Mouse (Mus musculus): ENCODE measurements around the gene Csnk1d. TPM values are rescaled to one million over a fixed set of nuclear protein-coding genes. Genes with fewer than 3 reads are reported as not detected.

Csnk1d gene
- 81.6 and 84.6 TPM in 2 replicates for polyA plus RNA-seq (2014; fragmentation: Nextera tagmentation; extraction: Ambion mirVana)

GRCm38 (mm10) chr11:120990951-120991526, at the start of gene Csnk1d:
Gene Csnk1d (minus strand): TSS chr11:120991330.
- H3K27ac ChIP-seq (ENCODE audit: low read depth, low read length), result peak within 1 kb of the TSS; percentile 97
- ATAC-seq (ENCODE audit: insufficient read depth, low FRiP score, low TSS enrichment) (peak; percentile 86), DNase-seq (ENCODE audit: low spot score) (peak; percentile 98)
- peak within 1 kb of the TSS; percentile 93 for H3K4me2 ChIP-seq (ENCODE audit: low read depth)
- H3K4me3 ChIP-seq (ENCODE audit: low read depth, low read length), result peak within 1 kb of the TSS; percentile 71
- under 1% methylated on average over 59 of the region's 59 CpGs for WGBS
- peak within 1 kb of the TSS; percentile 98 for H3K9ac ChIP-seq (ENCODE audit: low read length)
- no peaks in the 10 kb centered on the region for H3K27me3 ChIP-seq (ENCODE audit: control insufficient read depth, insufficient read depth, low read length)
- no peaks in the 10 kb centered on the region for H3K9me3 ChIP-seq (ENCODE audit: control insufficient read depth, low read length)
- H3K4me1 ChIP-seq (ENCODE audit: control insufficient read depth, insufficient read depth, low read length), result peaks cover 18% of the 10 kb centered on the region
- H3K36me3 ChIP-seq (ENCODE audit: control insufficient read depth, insufficient read depth, low read length), result peaks cover under 1% of the 10 kb centered on the region; the same call in 1 of the 2 replicates

DNA sequence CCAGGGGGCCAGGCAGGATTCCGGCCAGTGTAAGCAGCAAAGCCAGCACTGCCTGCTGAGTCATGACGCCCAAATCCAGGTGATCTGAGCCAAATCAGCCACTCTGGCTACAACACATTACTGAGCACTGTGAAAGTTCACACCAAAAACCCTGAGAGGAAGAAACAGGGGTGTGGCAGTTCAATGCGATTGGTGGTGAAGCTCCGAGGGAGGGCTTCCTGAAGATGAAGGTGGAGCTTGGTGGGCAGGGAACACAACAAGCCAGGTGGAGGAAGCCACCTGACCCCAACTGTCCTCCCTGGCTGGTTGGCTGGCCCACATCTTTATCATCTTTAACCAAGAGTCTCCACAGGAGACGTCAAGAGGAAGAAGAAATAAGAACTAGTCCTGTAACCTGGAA, 48.2 kb upstream of the Csnk1d start, which contains the start of gene Cd7:
Gene Cd7 (minus strand): TSS at position 117 of the 400 bp plus-strand sequence.
- no peak for ATAC-seq (ENCODE audit: insufficient read depth, low FRiP score, low TSS enrichment)
- no peak for DNase-seq (ENCODE audit: low spot score)
- H3K27me3 ChIP-seq (ENCODE audit: control insufficient read depth, insufficient read depth, low read length), result no peaks in the 10 kb centered on the region

DNA sequence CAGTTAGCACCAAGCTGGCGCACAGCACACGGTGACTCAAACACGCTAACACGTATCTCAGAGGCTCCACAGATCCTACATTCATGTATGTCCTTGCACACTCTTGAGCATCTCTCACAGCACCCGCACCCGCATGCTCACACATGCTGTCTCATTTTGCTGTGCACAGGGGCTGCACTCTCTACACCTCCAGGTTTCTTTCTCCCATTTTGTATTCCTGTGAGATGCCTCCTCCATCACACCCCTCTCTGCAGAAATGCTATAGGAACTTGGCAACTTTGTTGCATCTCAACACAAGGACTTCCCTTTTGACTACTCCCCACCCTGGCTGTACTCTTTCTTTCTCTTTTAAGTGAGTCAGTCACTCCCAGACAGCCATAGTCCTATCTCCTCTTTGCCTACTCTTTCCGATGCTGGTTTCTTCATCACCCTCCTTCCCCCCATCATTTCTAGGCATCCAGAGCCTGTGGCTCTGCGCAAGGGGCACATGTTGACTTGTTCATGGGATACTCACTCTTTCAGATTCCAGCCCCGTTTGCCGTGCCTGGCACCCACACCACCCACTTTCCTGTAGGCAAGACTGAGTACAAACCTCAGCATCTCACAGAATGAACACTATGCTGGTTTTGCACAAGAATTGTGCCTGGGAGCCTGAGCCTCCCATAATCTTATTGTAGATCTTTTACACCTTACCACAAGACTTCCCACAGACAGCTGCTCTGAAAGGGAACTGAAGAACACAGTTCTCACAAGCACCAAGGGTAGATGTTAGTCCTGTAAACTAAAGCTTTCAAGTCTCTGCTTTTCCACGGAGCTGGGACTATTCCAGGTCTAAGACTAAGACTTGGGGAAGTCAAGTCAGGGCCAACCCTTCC, 47.5 kb upstream of the Csnk1d start:
- Histone ChIP-seq H3K9ac (ENCODE audit: low read length) (no peak overlapping the region), H3K27me3 (ENCODE audit: control insufficient read depth, insufficient read depth, low read length) (no peaks in the 10 kb centered on the region), H3K36me3 (ENCODE audit: control insufficient read depth, insufficient read depth, low read length) (no peaks in the 10 kb centered on the region), H3K9me3 (ENCODE audit: control insufficient read depth, low read length) (no peaks in the 10 kb centered on the region), H3K27ac (ENCODE audit: low read depth, low read length) (no peak overlapping the region), H3K4me3 (ENCODE audit: low read depth, low read length) (no peak overlapping the region), H3K4me2 (ENCODE audit: low read depth) (no peak overlapping the region), H3K4me1 (ENCODE audit: control insufficient read depth, insufficient read depth, low read length) (no peaks in the 10 kb centered on the region)
- 86% methylated on average over 11 of the region's 11 CpGs for WGBS
- DNase-seq (ENCODE audit: low spot score) (no peak), ATAC-seq (ENCODE audit: insufficient read depth, low FRiP score, low TSS enrichment) (no peak)

More for the DNA sequence above, 48.2 kb upstream of the Csnk1d start, which contains the start of gene Cd7:
- Histone ChIP-seq H3K9me3 (ENCODE audit: control insufficient read depth, low read length) (no peaks in the 10 kb centered on the region), H3K36me3 (ENCODE audit: control insufficient read depth, insufficient read depth, low read length) (no peaks in the 10 kb centered on the region), H3K27ac (ENCODE audit: low read depth, low read length) (no peak within 1 kb of the TSS), H3K4me1 (ENCODE audit: control insufficient read depth, insufficient read depth, low read length) (no peaks in the 10 kb centered on the region), H3K4me3 (ENCODE audit: low read depth, low read length) (no peak within 1 kb of the TSS), H3K4me2 (ENCODE audit: low read depth) (no peak within 1 kb of the TSS), H3K9ac (ENCODE audit: low read length) (no peak within 1 kb of the TSS)
- WGBS, result 66% methylated on average over 5 of the region's 5 CpGs

GRCm38 (mm10) chr11:121033118-121033517, 42.0 kb upstream of the Csnk1d start:
- 86% methylated on average over 5 of the region's 5 CpGs for WGBS
- Histone ChIP-seq H3K36me3 (ENCODE audit: control insufficient read depth, insufficient read depth, low read length) (no peaks in the 10 kb centered on the region), H3K27me3 (ENCODE audit: control insufficient read depth, insufficient read depth, low read length) (no peaks in the 10 kb centered on the region), H3K4me2 (ENCODE audit: low read depth) (no peak overlapping the region), H3K4me3 (ENCODE audit: low read depth, low read length) (no peak overlapping the region), H3K9ac (ENCODE audit: low read length) (no peak overlapping the region), H3K4me1 (ENCODE audit: control insufficient read depth, insufficient read depth, low read length) (no peaks in the 10 kb centered on the region), H3K27ac (ENCODE audit: low read depth, low read length) (no peak overlapping the region), H3K9me3 (ENCODE audit: control insufficient read depth, low read length) (no peaks in the 10 kb centered on the region)
- ATAC-seq (ENCODE audit: insufficient read depth, low FRiP score, low TSS enrichment), result no peak
- no peak for DNase-seq (ENCODE audit: low spot score)

DNA sequence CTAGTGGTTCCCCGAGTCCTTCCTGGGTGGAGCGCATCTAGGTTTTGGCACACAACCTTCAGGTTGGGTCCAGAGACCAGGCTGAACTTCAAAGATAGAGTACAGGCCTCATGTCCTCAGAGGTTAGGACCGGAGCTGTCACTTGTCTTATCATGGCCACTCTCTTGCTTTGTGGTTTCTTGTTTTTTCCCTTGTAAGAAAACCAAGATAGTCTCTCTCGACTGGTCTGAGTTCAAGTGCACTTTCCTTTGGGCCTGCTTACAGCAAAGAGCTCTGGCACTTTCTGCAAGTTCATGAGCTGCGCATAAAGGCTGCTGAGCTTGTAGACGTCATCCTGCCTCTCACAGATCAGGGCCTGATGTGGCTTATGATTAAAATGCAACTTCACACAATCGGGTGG, 36.1 kb upstream of the Csnk1d start:
- no peak for ATAC-seq (ENCODE audit: insufficient read depth, low FRiP score, low TSS enrichment)
- no peaks in the 10 kb centered on the region for H3K27me3 ChIP-seq (ENCODE audit: control insufficient read depth, insufficient read depth, low read length)
- no peak overlapping the region for H3K27ac ChIP-seq (ENCODE audit: low read depth, low read length)
- no peak for DNase-seq (ENCODE audit: low spot score)
- no peaks in the 10 kb centered on the region for H3K4me1 ChIP-seq (ENCODE audit: control insufficient read depth, insufficient read depth, low read length)
- WGBS, result 88% methylated on average over 7 of the region's 7 CpGs
- H3K9ac ChIP-seq (ENCODE audit: low read length), result no peak overlapping the region
- H3K36me3 ChIP-seq (ENCODE audit: control insufficient read depth, insufficient read depth, low read length), result no peaks in the 10 kb centered on the region
- no peak overlapping the region for H3K4me3 ChIP-seq (ENCODE audit: low read depth, low read length)
- H3K9me3 ChIP-seq (ENCODE audit: control insufficient read depth, low read length), result no peaks in the 10 kb centered on the region
- no peak overlapping the region for H3K4me2 ChIP-seq (ENCODE audit: low read depth)

DNA sequence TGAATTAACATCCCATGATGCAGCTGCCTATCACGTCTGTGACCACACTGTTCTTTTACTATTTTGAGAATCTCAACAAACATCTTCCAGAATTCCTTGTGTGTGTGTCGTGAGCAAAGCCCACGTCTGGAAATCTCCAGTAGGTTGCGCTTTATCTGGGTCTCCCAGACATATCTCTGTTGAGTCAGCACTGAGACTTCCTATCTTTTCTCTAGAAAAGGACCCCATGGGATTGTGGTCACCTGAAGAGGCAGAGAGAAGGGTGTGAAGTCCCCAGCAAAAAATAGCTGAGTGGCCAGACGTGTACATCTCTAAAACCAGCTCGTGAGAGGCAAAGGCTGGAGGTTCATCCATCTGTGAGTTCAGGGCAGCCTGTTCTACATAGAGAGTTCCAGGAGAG, 33.0 kb upstream of the Csnk1d start:
- 70% methylated on average over 6 of the region's 6 CpGs for WGBS
- DNase-seq (ENCODE audit: low spot score), result no peak

DNA sequence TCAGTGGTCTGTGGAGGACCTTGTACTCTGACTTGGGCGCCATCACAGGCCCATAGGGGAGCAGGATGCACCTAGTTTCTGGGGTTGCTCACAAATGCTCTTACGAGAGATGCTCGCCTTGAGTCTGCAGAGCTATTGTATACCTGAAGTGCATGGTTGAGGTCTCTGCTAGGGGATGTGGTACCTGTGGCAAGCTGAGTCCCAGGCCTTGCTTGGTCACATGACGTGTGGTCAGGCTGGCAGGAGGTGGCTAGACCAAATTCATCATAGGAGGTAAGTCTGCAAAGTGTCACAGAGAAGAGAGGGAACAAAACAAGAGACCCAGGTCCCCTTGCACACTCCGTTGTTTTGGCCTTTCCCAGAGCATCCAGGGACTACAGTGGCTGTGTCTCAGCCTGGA, 28.4 kb upstream of the Csnk1d start:
- H3K4me2 ChIP-seq (ENCODE audit: low read depth), result no peak overlapping the region
- H3K4me1 ChIP-seq (ENCODE audit: control insufficient read depth, insufficient read depth, low read length), result no peaks in the 10 kb centered on the region
- ATAC-seq (ENCODE audit: insufficient read depth, low FRiP score, low TSS enrichment) (no peak), DNase-seq (ENCODE audit: low spot score) (no peak)
- H3K36me3 ChIP-seq (ENCODE audit: control insufficient read depth, insufficient read depth, low read length), result no peaks in the 10 kb centered on the region
- no peak overlapping the region for H3K9ac ChIP-seq (ENCODE audit: low read length)
- H3K27ac ChIP-seq (ENCODE audit: low read depth, low read length), result no peak overlapping the region
- no peak overlapping the region for H3K4me3 ChIP-seq (ENCODE audit: low read depth, low read length)
- no peaks in the 10 kb centered on the region for H3K9me3 ChIP-seq (ENCODE audit: control insufficient read depth, low read length)
- H3K27me3 ChIP-seq (ENCODE audit: control insufficient read depth, insufficient read depth, low read length), result no peaks in the 10 kb centered on the region
- 88% methylated on average over 5 of the region's 5 CpGs for WGBS

More for the DNA sequence above, 33.0 kb upstream of the Csnk1d start:
- Histone ChIP-seq H3K36me3 (ENCODE audit: control insufficient read depth, insufficient read depth, low read length) (no peaks in the 10 kb centered on the region), H3K9ac (ENCODE audit: low read length) (no peak overlapping the region), H3K4me3 (ENCODE audit: low read depth, low read length) (no peak overlapping the region), H3K4me2 (ENCODE audit: low read depth) (no peak overlapping the region), H3K27ac (ENCODE audit: low read depth, low read length) (no peak overlapping the region), H3K27me3 (ENCODE audit: control insufficient read depth, insufficient read depth, low read length) (no peaks in the 10 kb centered on the region), H3K4me1 (ENCODE audit: control insufficient read depth, insufficient read depth, low read length) (no peaks in the 10 kb centered on the region), H3K9me3 (ENCODE audit: control insufficient read depth, low read length) (no peaks in the 10 kb centered on the region)
- ATAC-seq (ENCODE audit: insufficient read depth, low FRiP score, low TSS enrichment), result no peak

- Histone ChIP-seq H3K9ac (ENCODE audit: low read length) (no peak overlapping the region), H3K4me2 (ENCODE audit: low read depth) (no peak overlapping the region), H3K9me3 (ENCODE audit: control insufficient read depth, low read length) (no peaks in the 10 kb centered on the region), H3K27me3 (ENCODE audit: control insufficient read depth, insufficient read depth, low read length) (no peaks in the 10 kb centered on the region), H3K4me3 (ENCODE audit: low read depth, low read length) (no peak overlapping the region), H3K4me1 (ENCODE audit: control insufficient read depth, insufficient read depth, low read length) (no peaks in the 10 kb centered on the region), H3K36me3 (ENCODE audit: control insufficient read depth, insufficient read depth, low read length) (no peaks in the 10 kb centered on the region), H3K27ac (ENCODE audit: low read depth, low read length) (no peak overlapping the region)
- DNase-seq (ENCODE audit: low spot score) (peak; percentile 69), ATAC-seq (ENCODE audit: insufficient read depth, low FRiP score, low TSS enrichment) (no peak)
- WGBS, result 42% methylated on average over 3 of the region's 3 CpGs
Measured at GRCm38 (mm10) chr11:121017703-121018102, 26.6 kb upstream of the Csnk1d start.

Data from neural tube, embryonic 11.5 days (tissue).